Comparison of ENCODE assay signal across 8 mouse cellular contexts in genomic region chr19:46338942-46339286, GRCm38 (mm10). TPM values are rescaled to one million over a fixed set of nuclear protein-coding genes. Genes with fewer than 3 reads are reported as not detected.
DNase-seq lines count a peak whose midpoint lies in the region; ATAC-seq and TF ChIP-seq lines count a peak whose summit lies in the region.

No protein-coding gene starts in this region.

- whole genome bisulfite sequencing in heart, postnatal 0 days = 47% methylated on average over 6 of the region's 6 CpGs
- 48% methylated on average over 6 of the region's 6 CpGs for WGBS in hindbrain, postnatal 0 days
- 53% methylated on average over 6 of the region's 6 CpGs for WGBS in midbrain, embryonic 16.5 days

- peak overlapping the region; percentile 45 for H3K4me2 ChIP-seq in heart, postnatal 0 days (ENCODE audit: low read depth, low read length)
- H3K4me2 ChIP-seq in hindbrain, postnatal 0 days (ENCODE audit: low read depth, low read length) = peak overlapping the region; percentile 87
- H3K4me2 ChIP-seq in midbrain, embryonic 16.5 days (ENCODE audit: low read length) = peak overlapping the region; percentile 54

- DNase-seq in heart, postnatal 0 days (ENCODE audit: low spot score) = no peak
- no peak for DNase-seq in heart, adult 11 months
- no peak for DNase-seq in hindbrain, postnatal 0 days (ENCODE audit: low spot score)
- no peak for DNase-seq in layer of hippocampus, postnatal 25 days (ENCODE audit: extremely low spot score in 1 of 2, low spot score in 1 of 2)
- DNase-seq in adrenal gland, adult 8-10 months = no peak
- no peak for DNase-seq in kidney, postnatal 4 days

- H3K27ac ChIP-seq in heart, postnatal 0 days (ENCODE audit: low read depth) = peak overlapping the region; percentile 45
- peak overlapping the region; percentile 79 for H3K27ac ChIP-seq in hindbrain, postnatal 0 days
- H3K27ac ChIP-seq in midbrain, embryonic 16.5 days (ENCODE audit: low read length) = peak overlapping the region; percentile 67

- no peak for TF ChIP-seq EP300 in heart, postnatal 0 days (IDR thresholded peaks at IDR 0.05; ENCODE audit: low read depth)

- no peaks in the 10 kb centered on the region for H3K9me3 ChIP-seq in heart, postnatal 0 days (replicated peaks; ENCODE audit: control insufficient read depth, low read length)
- H3K9me3 ChIP-seq in hindbrain, postnatal 0 days (ENCODE audit: low read length) = no peaks in the 10 kb centered on the region
- H3K9me3 ChIP-seq in midbrain, embryonic 16.5 days (replicated peaks; ENCODE audit: control insufficient read depth, low read length, poor library complexity, severe bottlenecking) = no peaks in the 10 kb centered on the region

- ATAC-seq in heart, postnatal 0 days (ENCODE audit: insufficient read depth, low read depth) = peak; percentile 25
- peak; percentile 2; the same call in 1 of the 2 replicates for ATAC-seq in common myeloid progenitor, adult 5-6 weeks (replicated peaks; ENCODE audit: low read depth, poor library complexity, severe bottlenecking)
- no peak for ATAC-seq in hindbrain, postnatal 0 days
- peak; percentile 52; the same call in 1 of the 2 replicates for ATAC-seq in midbrain, embryonic 16.5 days

- peaks cover 7% of the 10 kb centered on the region; the same call in 1 of the 2 replicates for H3K4me1 ChIP-seq in heart, postnatal 0 days (ENCODE audit: control insufficient read depth, insufficient read depth)
- H3K4me1 ChIP-seq in hindbrain, postnatal 0 days (ENCODE audit: insufficient read depth, low read length) = peaks cover 19% of the 10 kb centered on the region
- peaks cover 15% of the 10 kb centered on the region for H3K4me1 ChIP-seq in midbrain, embryonic 16.5 days (ENCODE audit: control insufficient read depth, insufficient read depth, low read length)

- no peak for TF ChIP-seq CTCF in heart, postnatal 0 days (IDR thresholded peaks at IDR 0.05; ENCODE audit: low read depth)
- no peak for TF ChIP-seq CTCF in hindbrain, postnatal 0 days (IDR thresholded peaks at IDR 0.05; ENCODE audit: low read depth)

- no peaks in the 10 kb centered on the region for H3K27me3 ChIP-seq in heart, postnatal 0 days (ENCODE audit: control insufficient read depth, insufficient read depth, low read length)
- no peaks in the 10 kb centered on the region for H3K27me3 ChIP-seq in hindbrain, postnatal 0 days (ENCODE audit: insufficient read depth, low read length)
- peaks cover 3% of the 10 kb centered on the region; the same call in 1 of the 2 replicates for H3K27me3 ChIP-seq in midbrain, embryonic 16.5 days (ENCODE audit: control insufficient read depth, insufficient read depth, low read depth, low read length)

- H3K9ac ChIP-seq in heart, postnatal 0 days (replicated peaks; ENCODE audit: low read depth, low read length) = 0 out of 2 replicates have a peak overlapping the region, but pooled peaks have one; percentile 1
- H3K9ac ChIP-seq in hindbrain, postnatal 0 days (replicated peaks; ENCODE audit: low read length) = peak overlapping the region; percentile 67; the same call in 1 of the 2 replicates
- H3K9ac ChIP-seq in midbrain, embryonic 16.5 days (ENCODE audit: low read depth, low read length) = peak overlapping the region; percentile 57; the same call in 1 of the 2 replicates

- H3K4me3 ChIP-seq in heart, postnatal 0 days (ENCODE audit: low read depth, low read length) = peak overlapping the region; percentile 87
- H3K4me3 ChIP-seq in hindbrain, postnatal 0 days (ENCODE audit: low read length) = peak overlapping the region; percentile 81
- peak overlapping the region; percentile 69 for H3K4me3 ChIP-seq in midbrain, embryonic 16.5 days (ENCODE audit: low read depth, low read length)

- H3K36me3 ChIP-seq in heart, postnatal 0 days (replicated peaks; ENCODE audit: control insufficient read depth, insufficient read depth, low read length) = no peaks in the 10 kb centered on the region
- H3K36me3 ChIP-seq in hindbrain, postnatal 0 days (ENCODE audit: insufficient read depth, low read length) = no peaks in the 10 kb centered on the region
- H3K36me3 ChIP-seq in midbrain, embryonic 16.5 days (ENCODE audit: control insufficient read depth, insufficient read depth, low read length) = no peaks in the 10 kb centered on the region

RNA-seq across cellular contexts. Expression of gene Cuedc2, which starts 0.4 kb away (rescaled TPM):
- 91.7 and 114 TPM in 2 replicates for total RNA-seq in heart, postnatal 0 days (2014; rRNA removed; ENCODE audit: low replicate concordance)
- 129 and 136 TPM in 2 replicates for polyA plus RNA-seq in heart, postnatal 0 days (2015; fragmentation: Nextera tagmentation; extraction: Ambion mirVana)
- total RNA-seq in common myeloid progenitor, adult 5-6 weeks (2017) = 143 and 149 TPM in 2 replicates
- 125 and 134 TPM in 2 replicates for total RNA-seq in hindbrain, postnatal 0 days (2014; rRNA removed)
- 312 and 326 TPM in 2 replicates for polyA plus RNA-seq in hindbrain, postnatal 0 days (2015; fragmentation: Nextera tagmentation; extraction: Ambion mirVana)
- 313 and 332 TPM in 2 replicates for polyA plus RNA-seq in midbrain, embryonic 16.5 days (2015; fragmentation: Nextera tagmentation; extraction: Ambion mirVana)
- 100 to 1,000 TPM; 164 to 189 TPM for total RNA-seq in layer of hippocampus, postnatal 25 days (2021)
- 100 to 1,000 TPM in 2 of 4 experiments, 10 to 100 TPM in 2; 77.2 to 109 (median 89.6) TPM for total RNA-seq in adrenal gland, adult 8-10 months (2022)

RNA-seq across cellular contexts. Expression of gene Mfsd13a, which starts 2.0 kb away (rescaled TPM):
- 5.2 and 21.8 TPM in 2 replicates for total RNA-seq in heart, postnatal 0 days (2014; rRNA removed; ENCODE audit: low replicate concordance)
- 3.2 and 3.7 TPM in 2 replicates for polyA plus RNA-seq in heart, postnatal 0 days (2015; fragmentation: Nextera tagmentation; extraction: Ambion mirVana)
- total RNA-seq in common myeloid progenitor, adult 5-6 weeks (2017) = 11.5 and 13.6 TPM in 2 replicates
- total RNA-seq in hindbrain, postnatal 0 days (2014; rRNA removed) = 7.5 and 12.3 TPM in 2 replicates
- polyA plus RNA-seq in hindbrain, postnatal 0 days (2015; fragmentation: Nextera tagmentation; extraction: Ambion mirVana) = 9.9 and 10.5 TPM in 2 replicates
- polyA plus RNA-seq in midbrain, embryonic 16.5 days (2015; fragmentation: Nextera tagmentation; extraction: Ambion mirVana) = 10.7 and 11.8 TPM in 2 replicates
- total RNA-seq in layer of hippocampus, postnatal 25 days (2021) = 10 to 100 TPM; 29.9 to 31.4 TPM
- total RNA-seq in adrenal gland, adult 8-10 months (2022) = 10 to 100 TPM; 11.7 to 21.1 (median 16.6) TPM

RNA-seq across cellular contexts. Expression of gene Fbxl15, which starts 10.9 kb away (rescaled TPM):
- total RNA-seq in heart, postnatal 0 days (2014; rRNA removed; ENCODE audit: low replicate concordance) = 10.4 and 13.3 TPM in 2 replicates
- polyA plus RNA-seq in heart, postnatal 0 days (2015; fragmentation: Nextera tagmentation; extraction: Ambion mirVana) = 11.5 and 12.2 TPM in 2 replicates
- 3.3 and 4.3 TPM in 2 replicates for total RNA-seq in common myeloid progenitor, adult 5-6 weeks (2017)
- 69.1 and 71.4 TPM in 2 replicates for total RNA-seq in hindbrain, postnatal 0 days (2014; rRNA removed)
- polyA plus RNA-seq in hindbrain, postnatal 0 days (2015; fragmentation: Nextera tagmentation; extraction: Ambion mirVana) = 53.3 and 54.2 TPM in 2 replicates
- polyA plus RNA-seq in midbrain, embryonic 16.5 days (2015; fragmentation: Nextera tagmentation; extraction: Ambion mirVana) = 49.5 and 51.3 TPM in 2 replicates
- total RNA-seq in layer of hippocampus, postnatal 25 days (2021) = 10 to 100 TPM; 29.0 to 32.8 TPM
- 10 to 100 TPM; 11.9 to 16.2 (median 13.2) TPM for total RNA-seq in adrenal gland, adult 8-10 months (2022)

RNA-seq across cellular contexts. Expression of gene 2310034G01Rik, which starts 11.2 kb away (rescaled TPM):
- total RNA-seq in heart, postnatal 0 days (2014; rRNA removed; ENCODE audit: low replicate concordance) = 1.5 TPM in 1 of 2 replicates, not detected in the other
- 1.1 and 1.3 TPM in 2 replicates for polyA plus RNA-seq in heart, postnatal 0 days (2015; fragmentation: Nextera tagmentation; extraction: Ambion mirVana)
- total RNA-seq in common myeloid progenitor, adult 5-6 weeks (2017) = 1.5 and 2.5 TPM in 2 replicates
- total RNA-seq in hindbrain, postnatal 0 days (2014; rRNA removed) = 0.89 and 3.3 TPM in 2 replicates
- polyA plus RNA-seq in hindbrain, postnatal 0 days (2015; fragmentation: Nextera tagmentation; extraction: Ambion mirVana) = 1.7 and 2.5 TPM in 2 replicates
- polyA plus RNA-seq in midbrain, embryonic 16.5 days (2015; fragmentation: Nextera tagmentation; extraction: Ambion mirVana) = 1.4 and 2.7 TPM in 2 replicates
- total RNA-seq in layer of hippocampus, postnatal 25 days (2021) = under 1 TPM; 0.76 to 0.89 TPM
- 1 to 10 TPM; 1.1 to 2.4 (median 1.5) TPM for total RNA-seq in adrenal gland, adult 8-10 months (2022)

RNA-seq across cellular contexts. Expression of gene Psd, which starts 12.0 kb away (rescaled TPM):
- total RNA-seq in heart, postnatal 0 days (2014; rRNA removed; ENCODE audit: low replicate concordance) = 0.97 and 13.4 TPM in 2 replicates
- 1.7 and 2.2 TPM in 2 replicates for polyA plus RNA-seq in heart, postnatal 0 days (2015; fragmentation: Nextera tagmentation; extraction: Ambion mirVana)
- 0.69 TPM in 1 of 2 replicates, not detected in the other for total RNA-seq in common myeloid progenitor, adult 5-6 weeks (2017)
- 380 and 396 TPM in 2 replicates for total RNA-seq in hindbrain, postnatal 0 days (2014; rRNA removed)
- polyA plus RNA-seq in hindbrain, postnatal 0 days (2015; fragmentation: Nextera tagmentation; extraction: Ambion mirVana) = 115 and 123 TPM in 2 replicates
- polyA plus RNA-seq in midbrain, embryonic 16.5 days (2015; fragmentation: Nextera tagmentation; extraction: Ambion mirVana) = 129 and 146 TPM in 2 replicates
- 100 to 1,000 TPM; 765 to 790 TPM for total RNA-seq in layer of hippocampus, postnatal 25 days (2021)
- 10 to 100 TPM in 3 of 4 experiments, 1 to 10 TPM in 1; 7.9 to 14.9 (median 13.1) TPM for total RNA-seq in adrenal gland, adult 8-10 months (2022)

Comparison
In these comparisons a context has a peak if more than half of its experiments do, and no peak if none do; other contexts are left out.
1. H3K9ac ChIP-seq: peak in every context shown above with its lines; median percentile 67 in hindbrain, postnatal 0 days; 57 in midbrain, embryonic 16.5 days; 1 in heart, postnatal 0 days.